Mouse (Mus musculus) hindbrain, embryonic 14.5 days (tissue): ENCODE measurements at regions not wholly inside any gene's neighbourhood (a gene's known extent, or its start where the extent isn't known, plus 50 kb on each side); places are given as distances from the start of the nearest gene placed in this dataset.

Experiments used
- ATAC-seq: fragments of 200-750 bp; cut with Nextera tagmentation; 2 replicates; pipeline ENCODE4 v1.8.0; 2017; ENCODE audit warnings: moderate number of reproducible peaks, mild to moderate bottlenecking, moderate TSS enrichment, moderate library complexity; ENCODE audit not compliant: low FRiP score
- DNase-seq: peaks from one replicate; pipeline ENCODE4 v3.0.0-alpha.2; 2015; ENCODE audit warnings: low spot score
- H3K27ac ChIP-seq: fragments of 300-500 bp; sonication (generic); 2 replicates; pipeline ENCODE4 v1.5.1; 2014; ENCODE audit warnings: mild to moderate bottlenecking, moderate library complexity
- H3K27me3 ChIP-seq: fragments of 300-500 bp; sonication (generic); 2 replicates; pipeline ENCODE4 v1.6.1; 2014; ENCODE audit warnings: mild to moderate bottlenecking, low read length, mixed read lengths; ENCODE audit not compliant: control insufficient read depth, insufficient read depth
- H3K36me3 ChIP-seq: fragments of 300-500 bp; sonication (generic); replicated peaks from 2 replicates; pipeline ENCODE4 v1.6.1; 2014; ENCODE audit not compliant: control insufficient read depth, insufficient read depth
- H3K4me1 ChIP-seq: fragments of 300-500 bp; sonication (generic); replicated peaks from 2 replicates; pipeline ENCODE4 v1.6.1; 2014; ENCODE audit warnings: antibody characterized with exemption, low read length, mixed read lengths; ENCODE audit not compliant: control insufficient read depth, insufficient read depth
- H3K4me2 ChIP-seq: fragments of 300-500 bp; sonication (generic); replicated peaks from 2 replicates; pipeline ENCODE4 v1.6.1; 2014; ENCODE audit warnings: mild to moderate bottlenecking, moderate library complexity
- H3K4me3 ChIP-seq: fragments of 300-500 bp; sonication (generic); replicated peaks from 2 replicates; pipeline ENCODE4 v1.5.1; 2014; ENCODE audit warnings: mild to moderate bottlenecking, low read length
- H3K9ac ChIP-seq: fragments of 300-500 bp; sonication (generic); 2 replicates; pipeline ENCODE4 v1.6.1; 2014
- H3K9me3 ChIP-seq: fragments of 300-500 bp; sonication (generic); 2 replicates; pipeline ENCODE4 v1.6.1; 2016; ENCODE audit warnings: low read length; ENCODE audit not compliant: control insufficient read depth
- WGBS: fragments of 180-500 bp; shearing (Covaris S2); extraction: QIAGEN DNeasy Blood & Tissue Kit; methylation state at CpG from one replicate; pipeline ENCODE4 v1.1.7; 2014; 5-methylcytosine and 5-hydroxymethylcytosine counted together

GRCm38 (mm10) chr3:128787686-128788085 lies 412.0 kb upstream of the Pitx2 start:
- Histone ChIP-seq H3K4me1 (no peaks in the 10 kb centered on the region), H3K9me3 (no peaks in the 10 kb centered on the region), H3K36me3 (no peaks in the 10 kb centered on the region), H3K4me3 (no peak overlapping the region), H3K27me3 (no peaks in the 10 kb centered on the region), H3K4me2 (no peak overlapping the region), H3K9ac (no peak overlapping the region), H3K27ac (no peak overlapping the region)
- ATAC-seq (no peak), DNase-seq (no peak)
- WGBS = 78% methylated on average over 5 of the region's 5 CpGs

GRCm38 (mm10) chr3:128795931-128796330 lies 403.7 kb upstream of the Pitx2 start:
- WGBS = 81% methylated on average over 2 of the region's 2 CpGs
- ATAC-seq (no peak), DNase-seq (no peak)
- Histone ChIP-seq H3K4me1 (no peaks in the 10 kb centered on the region), H3K27ac (no peak overlapping the region), H3K27me3 (no peaks in the 10 kb centered on the region), H3K4me3 (no peak overlapping the region), H3K9me3 (no peaks in the 10 kb centered on the region), H3K4me2 (no peak overlapping the region), H3K36me3 (no peaks in the 10 kb centered on the region), H3K9ac (no peak overlapping the region)

DNA sequence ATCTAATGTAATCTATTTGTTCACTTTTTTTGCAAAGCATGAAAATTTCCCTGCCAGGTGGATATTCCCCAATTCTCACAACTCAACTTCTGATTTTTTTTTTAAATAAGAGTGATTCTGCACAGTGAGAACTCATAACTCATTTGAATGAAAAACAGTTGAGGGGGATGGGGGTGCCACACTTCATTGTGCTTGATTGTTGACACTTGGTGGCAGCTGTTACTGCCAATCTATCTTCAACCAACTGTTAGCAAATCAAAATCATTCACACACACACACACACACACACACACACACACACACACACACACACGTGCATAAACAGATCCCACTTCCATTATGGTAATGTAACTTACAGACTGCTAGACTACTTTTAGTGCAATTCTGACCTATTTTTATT lies 401.8 kb upstream of the Pitx2 start:
- Histone ChIP-seq H3K4me2 (no peak overlapping the region), H3K27me3 (no peaks in the 10 kb centered on the region), H3K9ac (no peak overlapping the region), H3K4me1 (no peaks in the 10 kb centered on the region), H3K27ac (no peak overlapping the region), H3K9me3 (no peaks in the 10 kb centered on the region), H3K4me3 (no peak overlapping the region), H3K36me3 (no peaks in the 10 kb centered on the region)
- 19% methylated on average over 1 of the region's 1 CpGs for WGBS
- ATAC-seq (no peak), DNase-seq (no peak)

- Histone ChIP-seq H3K4me2 (no peak overlapping the region), H3K9me3 (no peaks in the 10 kb centered on the region), H3K4me3 (no peak overlapping the region), H3K27ac (no peak overlapping the region), H3K36me3 (no peaks in the 10 kb centered on the region), H3K4me1 (no peaks in the 10 kb centered on the region; the same call in 1 of the 2 replicates), H3K27me3 (no peaks in the 10 kb centered on the region), H3K9ac (no peak overlapping the region)
- WGBS = 35% methylated on average over 12 of the region's 12 CpGs
- ATAC-seq = no peak
- DNase-seq = no peak
These were observed 370.1 kb upstream of the Pitx2 start for GRCm38 (mm10) chr3:128829371-128830160.

DNA sequence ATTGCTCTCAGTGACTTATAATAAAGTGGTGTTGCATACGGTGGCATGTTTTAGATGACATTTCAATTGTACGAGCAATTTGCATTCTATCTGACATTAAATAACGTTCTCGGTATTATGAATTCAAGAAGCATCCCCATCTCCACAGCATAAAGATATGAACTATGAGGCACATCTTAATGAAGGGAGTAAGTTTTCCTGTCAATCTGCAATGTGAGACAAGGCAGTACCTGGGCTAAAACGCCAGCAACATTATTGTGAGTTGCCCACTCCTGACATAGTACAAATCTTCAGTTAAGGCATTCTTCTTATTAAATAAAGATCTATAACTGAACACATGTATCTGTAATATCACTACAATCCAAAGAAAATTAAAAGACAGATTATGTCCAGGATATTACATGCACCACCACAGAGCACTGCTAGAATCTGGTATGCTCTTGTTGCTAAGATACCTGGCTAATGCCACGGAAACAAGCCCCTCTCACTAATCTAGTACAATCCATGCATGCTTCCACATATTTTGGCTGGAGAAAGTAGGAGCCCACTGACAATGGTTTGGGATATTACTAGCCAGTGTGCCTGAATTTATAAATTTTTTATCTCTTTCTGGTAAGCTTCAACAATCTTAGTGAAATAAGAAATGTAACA lies 349.2 kb upstream of the Pitx2 start:
- no peak for ATAC-seq
- no peaks in the 10 kb centered on the region for H3K4me1 ChIP-seq
- H3K36me3 ChIP-seq = no peaks in the 10 kb centered on the region
- H3K27me3 ChIP-seq = no peaks in the 10 kb centered on the region
- H3K4me3 ChIP-seq = no peak overlapping the region
- DNase-seq = no peak
- no peaks in the 10 kb centered on the region for H3K9me3 ChIP-seq
- 63% methylated on average over 6 of the region's 6 CpGs for WGBS
- no peak overlapping the region for H3K27ac ChIP-seq
- no peak overlapping the region for H3K4me2 ChIP-seq
- H3K9ac ChIP-seq = no peak overlapping the region

- Histone ChIP-seq H3K27ac (no peak overlapping the region), H3K36me3 (no peaks in the 10 kb centered on the region), H3K4me2 (no peak overlapping the region), H3K27me3 (no peaks in the 10 kb centered on the region), H3K4me3 (no peak overlapping the region), H3K9me3 (no peaks in the 10 kb centered on the region), H3K4me1 (no peaks in the 10 kb centered on the region), H3K9ac (no peak overlapping the region)
- WGBS = 64% methylated on average over 5 of the region's 5 CpGs
- ATAC-seq = no peak
- no peak for DNase-seq
These were observed 343.2 kb upstream of the Pitx2 start for GRCm38 (mm10) chr3:128856515-128856914.

DNA sequence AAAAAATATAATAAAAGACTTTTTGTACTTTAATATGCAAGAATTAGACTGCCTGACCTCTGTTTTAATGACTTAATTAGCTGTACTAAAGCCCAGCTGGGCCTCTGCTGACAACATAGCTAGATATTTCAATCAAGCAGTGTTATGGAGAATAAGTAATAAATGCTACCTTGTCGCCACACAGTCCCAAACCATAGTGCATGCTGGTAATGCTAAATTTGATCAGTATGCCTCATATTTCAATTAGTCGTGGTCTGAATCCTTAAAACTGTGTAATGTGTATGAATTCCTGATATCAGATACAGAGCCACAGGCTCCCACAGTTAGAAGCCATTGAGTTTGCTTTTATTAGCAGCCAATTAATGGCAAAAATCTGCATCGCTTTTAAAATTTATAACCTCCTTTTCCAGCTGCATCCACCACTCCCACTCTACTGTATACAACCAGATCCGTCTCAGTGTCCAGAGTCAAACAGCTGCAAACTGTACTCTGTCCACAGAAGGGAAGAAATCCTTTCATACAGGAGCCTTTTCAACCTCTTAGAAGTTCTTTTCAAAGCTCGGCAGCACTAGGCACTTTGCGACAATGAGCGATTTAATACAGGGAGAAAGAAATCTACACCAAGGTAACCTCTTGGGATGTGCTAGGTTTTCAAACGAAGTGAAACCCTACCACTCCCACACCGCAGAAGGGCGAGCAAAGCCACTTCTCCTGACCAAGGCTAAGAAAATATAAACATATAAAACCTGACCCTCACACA lies 317.8 kb upstream of the Pitx2 start:
- H3K4me1 ChIP-seq = peaks cover 12% of the 10 kb centered on the region; the same call in 1 of the 2 replicates
- H3K27ac ChIP-seq = no peak overlapping the region
- WGBS = 40% methylated on average over 10 of the region's 10 CpGs
- H3K9ac ChIP-seq = no peak overlapping the region
- DNase-seq (no peak), ATAC-seq (0 out of 2 replicates have a peak, but pooled peaks have one; percentile 55)
- H3K36me3 ChIP-seq = no peaks in the 10 kb centered on the region
- H3K9me3 ChIP-seq = no peaks in the 10 kb centered on the region
- no peak overlapping the region for H3K4me3 ChIP-seq
- H3K4me2 ChIP-seq = no peak overlapping the region
- no peaks in the 10 kb centered on the region for H3K27me3 ChIP-seq

GRCm38 (mm10) chr3:128883636-128884195 lies 316.0 kb upstream of the Pitx2 start:
- no peaks in the 10 kb centered on the region for H3K36me3 ChIP-seq
- no peak overlapping the region for H3K4me2 ChIP-seq
- no peaks in the 10 kb centered on the region for H3K27me3 ChIP-seq
- H3K9ac ChIP-seq = no peak overlapping the region
- H3K9me3 ChIP-seq = no peaks in the 10 kb centered on the region
- H3K4me1 ChIP-seq = peaks cover 12% of the 10 kb centered on the region; the same call in 1 of the 2 replicates
- no peak overlapping the region for H3K4me3 ChIP-seq
- peak; percentile 29 for DNase-seq
- ATAC-seq = peak; percentile 65; the same call in 1 of the 2 replicates
- 55% methylated on average over 7 of the region's 7 CpGs for WGBS
- no peak overlapping the region for H3K27ac ChIP-seq

DNA sequence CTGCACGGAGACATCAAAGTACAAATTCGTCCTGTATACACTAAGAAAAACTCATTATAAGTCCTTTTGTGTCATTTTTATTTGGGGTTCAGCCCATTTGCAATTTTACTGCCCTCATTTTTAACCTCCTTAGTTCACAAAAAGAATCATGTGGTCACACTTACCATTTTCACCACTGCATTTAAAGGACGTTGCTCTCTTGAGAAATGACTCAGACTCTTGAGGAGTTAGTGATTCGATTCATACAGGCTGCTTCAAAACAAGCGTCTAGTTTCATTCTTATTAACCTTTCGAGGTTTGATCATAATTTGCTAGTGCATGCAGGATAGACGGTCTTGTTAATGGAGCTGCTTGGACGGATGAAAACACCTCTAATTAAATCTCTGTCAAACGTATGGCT lies 313.0 kb upstream of the Pitx2 start:
- H3K9ac ChIP-seq = no peak overlapping the region
- H3K4me2 ChIP-seq = no peak overlapping the region
- WGBS = 67% methylated on average over 9 of the region's 9 CpGs
- DNase-seq (no peak), ATAC-seq (no peak)
- H3K9me3 ChIP-seq = no peaks in the 10 kb centered on the region
- no peaks in the 10 kb centered on the region for H3K27me3 ChIP-seq
- no peak overlapping the region for H3K27ac ChIP-seq
- H3K36me3 ChIP-seq = no peaks in the 10 kb centered on the region
- peaks cover 11% of the 10 kb centered on the region; the same call in 1 of the 2 replicates for H3K4me1 ChIP-seq
- H3K4me3 ChIP-seq = no peak overlapping the region
